In the genomic region with DNA sequence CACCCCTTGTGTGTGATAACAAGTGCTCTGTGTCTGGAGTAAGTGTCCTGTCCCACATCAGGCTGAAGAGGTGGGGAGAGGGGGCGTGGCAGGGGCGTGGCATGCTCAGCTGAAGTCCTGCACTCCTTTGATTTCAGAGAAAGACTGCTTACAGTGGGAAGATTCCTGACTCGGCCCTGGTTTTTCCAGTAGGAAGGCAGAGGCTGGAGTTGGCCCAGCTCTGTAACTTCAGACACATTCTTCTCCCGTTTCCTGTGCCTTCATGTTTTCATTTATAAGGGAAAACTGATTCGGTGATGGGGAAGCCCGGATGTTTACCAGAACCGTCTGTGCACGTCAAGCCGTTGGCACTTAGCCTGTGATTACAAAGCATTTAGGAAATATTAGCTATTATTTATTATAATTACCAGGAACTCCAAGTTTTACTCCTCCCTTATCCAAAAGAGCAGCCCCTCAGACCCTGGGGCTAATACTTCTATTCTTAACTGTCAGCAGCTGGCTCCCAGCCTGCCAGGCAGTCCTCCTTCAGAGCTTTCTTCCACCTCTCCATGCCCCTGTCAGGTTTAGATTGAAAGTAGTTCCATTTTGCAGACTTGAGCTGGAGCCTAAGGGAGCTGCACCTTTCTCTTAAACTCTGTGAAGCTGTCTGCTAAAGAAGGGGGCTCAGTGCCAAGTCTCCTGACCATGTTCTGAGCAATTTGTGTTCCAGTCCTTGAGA, we compare ENCODE assay signal across 8 mouse cellular contexts.
DNase-seq lines count a peak whose midpoint lies in the region; ATAC-seq and TF ChIP-seq lines count a peak whose summit lies in the region.

No protein-coding gene starts in this region.

- H3K9ac ChIP-seq in forebrain, postnatal 0 days: no peak overlapping the region
- no peak overlapping the region for H3K9ac ChIP-seq in kidney, postnatal 0 days (ENCODE audit: low read depth, low read length)
- H3K9ac ChIP-seq in midbrain, embryonic 15.5 days: no peak overlapping the region

- TF ChIP-seq CTCF in forebrain, postnatal 0 days (IDR thresholded peaks at IDR 0.05; ENCODE audit: low read depth): no peak
- TF ChIP-seq CTCF in kidney, postnatal 0 days (IDR thresholded peaks at IDR 0.05; ENCODE audit: low read depth): no peak

- no peak for DNase-seq in forebrain, embryonic 10.5 days (ENCODE audit: extremely low spot score, low spot score)
- no peak for DNase-seq in forebrain, postnatal 0 days
- DNase-seq in c-Kit-positive CD71-positive TER-119-positive erythroid progenitor cells, embryonic 14.5 days (ENCODE audit: low spot score): peak; percentile 40
- peak; percentile 83 for DNase-seq in kidney, postnatal 0 days (ENCODE audit: low spot score)
- peak; percentile 76 for DNase-seq in lung, postnatal 10 days
- no peak for DNase-seq in right cerebral cortex, postnatal 4 days
- DNase-seq in left cerebral cortex, adult 11 months (ENCODE audit: low spot score): no peak

- peaks cover 8% of the 10 kb centered on the region; the same call in 1 of the 2 replicates for H3K9me3 ChIP-seq in forebrain, embryonic 10.5 days
- no peaks in the 10 kb centered on the region for H3K9me3 ChIP-seq in forebrain, postnatal 0 days (ENCODE audit: low read length)
- no peaks in the 10 kb centered on the region for H3K9me3 ChIP-seq in kidney, postnatal 0 days (replicated peaks; ENCODE audit: low read length)
- H3K9me3 ChIP-seq in midbrain, embryonic 15.5 days: no peaks in the 10 kb centered on the region

- ATAC-seq in forebrain, postnatal 0 days: no peak
- no peak for ATAC-seq in kidney, postnatal 0 days (replicated peaks; ENCODE audit: low FRiP score, low read depth)
- ATAC-seq in midbrain, embryonic 15.5 days (replicated peaks): no peak

- 62% methylated on average over 9 of the region's 9 CpGs for WGBS in forebrain, embryonic 10.5 days
- 33% methylated on average over 9 of the region's 9 CpGs for WGBS in forebrain, postnatal 0 days
- 33% methylated on average over 9 of the region's 9 CpGs for WGBS in kidney, postnatal 0 days
- 53% methylated on average over 9 of the region's 9 CpGs for WGBS in midbrain, embryonic 15.5 days

- H3K36me3 ChIP-seq in forebrain, embryonic 10.5 days (replicated peaks): no peaks in the 10 kb centered on the region
- no peaks in the 10 kb centered on the region for H3K36me3 ChIP-seq in forebrain, postnatal 0 days (ENCODE audit: insufficient read depth)
- no peaks in the 10 kb centered on the region for H3K36me3 ChIP-seq in kidney, postnatal 0 days (ENCODE audit: insufficient read depth, low read length)
- H3K36me3 ChIP-seq in midbrain, embryonic 15.5 days (replicated peaks): no peaks in the 10 kb centered on the region

- H3K4me3 ChIP-seq in forebrain, embryonic 10.5 days: no peak overlapping the region
- H3K4me3 ChIP-seq in forebrain, postnatal 0 days (ENCODE audit: low read depth, low read length): no peak overlapping the region
- no peak overlapping the region for H3K4me3 ChIP-seq in kidney, postnatal 0 days (replicated peaks; ENCODE audit: low read depth, low read length)
- H3K4me3 ChIP-seq in midbrain, embryonic 15.5 days: no peak overlapping the region

- H3K27me3 ChIP-seq in forebrain, embryonic 10.5 days (ENCODE audit: poor library complexity, severe bottlenecking): no peaks in the 10 kb centered on the region
- H3K27me3 ChIP-seq in forebrain, postnatal 0 days (ENCODE audit: insufficient read depth, low read length): no peaks in the 10 kb centered on the region
- H3K27me3 ChIP-seq in kidney, postnatal 0 days (ENCODE audit: insufficient read depth, low read length): no peaks in the 10 kb centered on the region
- H3K27me3 ChIP-seq in midbrain, embryonic 15.5 days (replicated peaks): no peaks in the 10 kb centered on the region

- H3K27ac ChIP-seq in forebrain, embryonic 10.5 days: peak overlapping the region; percentile 56; the same call in 1 of the 2 replicates
- H3K27ac ChIP-seq in forebrain, postnatal 0 days (ENCODE audit: low read depth, low read length): no peak overlapping the region
- H3K27ac ChIP-seq in kidney, postnatal 0 days: peak overlapping the region; percentile 21; the same call in 1 of the 2 replicates
- no peak overlapping the region for H3K27ac ChIP-seq in midbrain, embryonic 15.5 days

- H3K4me1 ChIP-seq in forebrain, embryonic 10.5 days: peaks cover 27% of the 10 kb centered on the region
- no peaks in the 10 kb centered on the region for H3K4me1 ChIP-seq in forebrain, postnatal 0 days (ENCODE audit: insufficient read depth)
- no peaks in the 10 kb centered on the region for H3K4me1 ChIP-seq in kidney, postnatal 0 days (replicated peaks; ENCODE audit: insufficient read depth, low read length)
- H3K4me1 ChIP-seq in midbrain, embryonic 15.5 days: no peaks in the 10 kb centered on the region

- H3K4me2 ChIP-seq in forebrain, postnatal 0 days (ENCODE audit: low read depth): no peak overlapping the region
- H3K4me2 ChIP-seq in kidney, postnatal 0 days (ENCODE audit: low read length): no peak overlapping the region
- no peak overlapping the region for H3K4me2 ChIP-seq in midbrain, embryonic 15.5 days

Comparison
In these comparisons a context has a peak if more than half of its experiments do, and no peak if none do; other contexts are left out.
1. H3K27ac ChIP-seq: peak in forebrain, embryonic 10.5 days (single experiment) and kidney, postnatal 0 days (single experiment); none in forebrain, postnatal 0 days (single experiment) and midbrain, embryonic 15.5 days (single experiment).
2. DNase-seq: peak in c-Kit-positive CD71-positive TER-119-positive erythroid progenitor cells, embryonic 14.5 days (single experiment), kidney, postnatal 0 days (single experiment) and lung, postnatal 10 days (single experiment); none in forebrain, embryonic 10.5 days (single experiment), forebrain, postnatal 0 days (single experiment), right cerebral cortex, postnatal 4 days (single experiment) and left cerebral cortex, adult 11 months (single experiment).